Mouse (Mus musculus) lung, embryonic 16.5 days (tissue): ENCODE measurements around the gene Tubgcp3. TPM values are rescaled to one million over a fixed set of nuclear protein-coding genes. Genes with fewer than 3 reads are reported as not detected.
A peak's percentile ranks its signal among the peaks of the same experiment; 100 is the strongest.
"Not testable (repeated sequence)": the region's sequence is repeated elsewhere in the genome, so short reads cannot be mapped to it uniquely, and the experiment has no call there.

Experiments
- ATAC-seq: fragments of 200-750 bp; cut with Nextera tagmentation; 2 replicates; pipeline ENCODE4 v1.8.0; 2017; ENCODE audit warnings: low read depth, mild to moderate bottlenecking, moderate library complexity
- H3K27ac ChIP-seq: fragments of 300-500 bp; sonication (generic); 2 replicates; pipeline ENCODE4 v1.5.1; 2014; ENCODE audit warnings: mild to moderate bottlenecking, control low read depth, low read length
- H3K27me3 ChIP-seq: fragments of 300-500 bp; sonication (generic); 2 replicates; pipeline ENCODE4 v1.6.1; 2014; ENCODE audit warnings: low read depth, low read length, mixed read lengths; ENCODE audit not compliant: control insufficient read depth, insufficient read depth
- H3K36me3 ChIP-seq: fragments of 300-500 bp; sonication (generic); 2 replicates; pipeline ENCODE4 v1.6.1; 2014; ENCODE audit warnings: low read length; ENCODE audit not compliant: control insufficient read depth, insufficient read depth
- H3K4me1 ChIP-seq: fragments of 300-500 bp; sonication (generic); replicated peaks from 2 replicates; pipeline ENCODE4 v1.6.1; 2014; ENCODE audit warnings: low read length, mixed read lengths; ENCODE audit not compliant: control insufficient read depth, insufficient read depth
- H3K4me2 ChIP-seq: fragments of 300-500 bp; sonication (generic); 2 replicates; pipeline ENCODE4 v1.6.1; 2014; ENCODE audit warnings: low read depth, low read length, control low read depth
- H3K4me3 ChIP-seq: fragments of 300-500 bp; sonication (generic); 2 replicates; pipeline ENCODE4 v1.5.1; 2014; ENCODE audit warnings: mild to moderate bottlenecking, low read length, control low read depth
- H3K9ac ChIP-seq: fragments of 300-500 bp; sonication (generic); 2 replicates; pipeline ENCODE4 v1.6.1; 2014; ENCODE audit warnings: low read length, control low read depth
- H3K9me3 ChIP-seq: fragments of 300-500 bp; sonication (generic); 2 replicates; pipeline ENCODE4 v1.6.1; 2016; ENCODE audit warnings: low read length; ENCODE audit not compliant: control insufficient read depth
- WGBS: fragments of 180-500 bp; shearing (Covaris S2); extraction: QIAGEN DNeasy Blood & Tissue Kit; methylation state at CpG from one replicate; pipeline ENCODE4 v1.1.7; 2014; 5-methylcytosine and 5-hydroxymethylcytosine counted together
- polyA plus RNA-seq: library from polyadenylated mRNA; unstranded; fragments of >200 nt; fragmentation: Nextera tagmentation; extraction: Ambion mirVana; gene quantifications from 2 replicates; pipeline ENCODE4 v1.2.1, GENCODE M21; 2015

The Tubgcp3 gene
- polyA plus RNA-seq, 1 experiment from 2014 or later: 45.3 TPM

DNA sequence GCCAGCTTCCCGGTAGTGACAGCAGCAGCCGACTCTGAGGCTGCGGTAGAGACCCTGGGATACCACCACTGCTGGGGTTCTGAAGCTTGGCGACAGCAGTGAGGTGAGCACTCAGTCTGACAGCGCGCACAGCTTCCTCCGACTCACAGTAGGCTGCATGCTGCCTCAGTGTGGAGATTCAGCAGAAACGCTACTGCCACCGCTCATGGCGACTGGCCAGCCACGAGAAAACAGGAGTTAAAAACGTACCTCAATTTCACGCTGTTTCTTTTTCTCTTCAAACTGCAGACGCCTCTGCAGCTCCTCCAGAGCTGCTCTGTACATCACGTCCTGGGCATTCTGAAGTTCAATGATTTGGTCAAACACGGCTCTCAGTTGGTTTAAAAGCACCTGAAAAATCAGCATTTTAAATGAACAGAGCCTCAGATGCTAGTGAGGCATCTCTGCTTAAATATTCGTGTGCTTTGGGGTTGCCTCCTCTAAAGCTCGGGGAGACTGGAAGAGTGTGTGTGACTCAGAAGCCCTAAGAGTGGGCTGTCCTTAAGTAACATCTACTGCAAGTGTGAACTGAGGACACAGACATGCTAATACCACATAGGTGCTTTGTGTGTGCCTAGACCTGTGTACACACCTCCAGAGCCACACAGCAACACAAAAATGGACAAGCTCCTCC, 50.4 kb downstream of the Tubgcp3 start:
- no peak overlapping the region for H3K27ac ChIP-seq
- no peak overlapping the region for H3K4me2 ChIP-seq
- WGBS: 91% methylated on average over 18 of the region's 18 CpGs
- no peaks in the 10 kb centered on the region for H3K9me3 ChIP-seq
- H3K4me1 ChIP-seq: no peaks in the 10 kb centered on the region
- no peak overlapping the region for H3K4me3 ChIP-seq
- H3K9ac ChIP-seq: no peak overlapping the region
- H3K36me3 ChIP-seq: peaks cover 45% of the 10 kb centered on the region
- ATAC-seq: no peak
- no peaks in the 10 kb centered on the region for H3K27me3 ChIP-seq

DNA sequence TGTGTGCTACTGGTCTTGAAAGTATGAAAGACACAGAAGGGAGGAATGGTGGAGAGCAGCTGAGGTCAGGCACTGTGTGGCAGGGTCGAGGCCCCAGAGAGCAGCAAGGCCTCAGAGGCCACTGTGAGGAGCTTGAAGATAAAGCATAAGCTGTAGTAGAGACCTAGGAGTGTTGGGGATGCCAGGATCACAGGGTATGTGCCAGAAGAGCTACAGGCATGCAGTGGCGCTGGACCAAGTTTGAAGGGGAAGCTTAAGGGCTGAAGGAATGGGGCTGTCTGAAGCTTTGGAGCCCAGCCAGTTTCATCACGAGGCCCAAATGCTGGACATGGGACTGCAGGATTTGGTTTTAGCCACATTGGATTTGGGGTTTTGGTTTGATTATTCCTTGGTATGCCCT, 54.7 kb downstream of the Tubgcp3 start:
- H3K36me3 ChIP-seq: peaks cover 20% of the 10 kb centered on the region
- not testable (repeated sequence) for H3K4me1 ChIP-seq, H3K4me2 ChIP-seq, H3K4me3 ChIP-seq, ATAC-seq, H3K9ac ChIP-seq, H3K27ac ChIP-seq, H3K27me3 ChIP-seq, H3K9me3 ChIP-seq
- WGBS: 68% methylated on average over 3 of the region's 3 CpGs

DNA sequence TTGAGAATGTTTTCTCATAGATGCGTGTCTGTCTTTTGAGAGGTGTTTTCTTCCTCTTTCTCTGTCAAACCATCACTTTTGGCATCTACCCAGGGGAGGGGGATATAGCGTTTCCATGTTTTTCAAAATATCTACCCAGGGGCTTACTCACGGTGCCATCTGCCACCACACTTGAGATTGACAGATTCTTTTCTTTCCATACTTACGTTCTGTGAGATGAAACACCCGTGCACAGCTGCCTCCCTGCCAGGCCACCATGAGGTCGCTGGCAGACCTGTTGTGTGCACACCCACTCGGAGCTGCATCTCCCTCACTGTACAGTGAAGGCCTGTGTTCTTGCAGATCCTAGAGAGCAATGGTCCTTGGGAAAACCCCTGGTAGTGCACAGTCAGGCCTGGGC, 58.8 kb downstream of the Tubgcp3 start:
- no peak overlapping the region for H3K9ac ChIP-seq
- ATAC-seq: no peak
- 76% methylated on average over 7 of the region's 7 CpGs for WGBS
- no peaks in the 10 kb centered on the region for H3K27me3 ChIP-seq
- no peaks in the 10 kb centered on the region for H3K9me3 ChIP-seq
- no peak overlapping the region for H3K4me2 ChIP-seq
- peaks cover 4% of the 10 kb centered on the region for H3K36me3 ChIP-seq
- no peak overlapping the region for H3K4me3 ChIP-seq
- peaks cover 5% of the 10 kb centered on the region; the same call in 1 of the 2 replicates for H3K4me1 ChIP-seq
- H3K27ac ChIP-seq: no peak overlapping the region

DNA sequence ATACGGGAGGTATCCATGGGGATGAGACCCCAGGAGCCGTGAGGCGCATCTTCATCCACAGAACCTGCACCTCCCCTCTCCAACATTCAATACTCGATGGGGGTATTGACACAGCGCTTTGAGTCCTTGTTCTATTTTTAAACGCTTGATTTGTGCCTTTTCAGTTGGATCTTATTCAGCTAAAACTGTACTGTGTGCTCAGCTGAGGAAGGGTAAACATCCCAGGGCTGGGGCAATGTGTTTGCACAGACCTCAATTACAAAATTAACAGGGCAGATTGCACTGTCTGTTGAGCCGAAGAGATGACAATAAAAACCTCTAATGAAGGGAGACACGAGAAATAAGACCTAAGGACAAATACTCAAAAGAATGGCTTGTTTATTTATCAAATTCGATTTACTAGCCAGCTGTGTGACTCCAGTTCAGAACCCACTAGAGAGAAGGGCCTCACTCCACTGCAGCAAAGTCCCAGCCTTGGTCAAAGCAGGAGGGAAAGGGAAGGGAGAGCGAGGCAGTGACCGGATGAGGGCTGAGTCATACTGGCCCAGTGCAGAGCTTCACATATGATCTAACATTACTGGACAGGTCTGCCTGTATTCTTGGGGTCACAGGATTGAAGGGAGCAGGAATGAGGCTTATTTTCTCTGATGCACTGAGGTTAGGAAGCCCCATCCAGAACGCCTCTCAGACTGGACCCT, 62.1 kb downstream of the Tubgcp3 start:
- peak; percentile 41; the same call in 1 of the 2 replicates for ATAC-seq
- Histone ChIP-seq H3K27ac (peak overlapping the region; percentile 29), H3K4me3 (no peak overlapping the region)

DNA sequence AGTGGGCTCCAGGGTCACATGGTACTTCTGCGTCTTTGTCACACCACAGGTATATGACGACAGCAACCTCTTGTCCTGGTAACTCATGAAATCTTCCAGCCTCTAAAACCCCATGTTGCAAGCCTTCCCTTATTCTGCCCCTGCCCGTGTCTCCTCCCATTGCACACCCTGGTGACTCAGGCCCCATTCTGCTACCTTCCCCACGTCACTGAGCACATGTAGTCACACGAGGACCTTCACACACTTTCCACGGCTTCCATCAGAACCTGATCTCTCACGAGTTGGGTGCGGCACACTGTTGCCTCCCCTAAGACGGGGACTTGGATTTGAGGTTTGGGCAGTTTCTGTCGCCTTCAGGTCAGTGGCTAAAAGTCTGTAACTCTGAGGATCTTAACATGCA, 63.2 kb downstream of the Tubgcp3 start:
- H3K4me3 ChIP-seq: no peak overlapping the region
- H3K9me3 ChIP-seq: no peaks in the 10 kb centered on the region
- no peak for ATAC-seq
- H3K9ac ChIP-seq: no peak overlapping the region
- H3K27me3 ChIP-seq: no peaks in the 10 kb centered on the region
- WGBS: 65% methylated on average over 10 of the region's 10 CpGs
- no peak overlapping the region for H3K4me2 ChIP-seq
- no peaks in the 10 kb centered on the region for H3K36me3 ChIP-seq
- H3K27ac ChIP-seq: no peak overlapping the region
- peaks cover 5% of the 10 kb centered on the region; the same call in 1 of the 2 replicates for H3K4me1 ChIP-seq

More for the DNA sequence above, 62.1 kb downstream of the Tubgcp3 start:
- WGBS: 48% methylated on average over 12 of the region's 12 CpGs
- H3K4me2 ChIP-seq: no peak overlapping the region
- no peaks in the 10 kb centered on the region for H3K27me3 ChIP-seq
- H3K36me3 ChIP-seq: no peaks in the 10 kb centered on the region
- no peak overlapping the region for H3K9ac ChIP-seq
- H3K9me3 ChIP-seq: no peaks in the 10 kb centered on the region
- H3K4me1 ChIP-seq: peaks cover 5% of the 10 kb centered on the region; the same call in 1 of the 2 replicates

DNA sequence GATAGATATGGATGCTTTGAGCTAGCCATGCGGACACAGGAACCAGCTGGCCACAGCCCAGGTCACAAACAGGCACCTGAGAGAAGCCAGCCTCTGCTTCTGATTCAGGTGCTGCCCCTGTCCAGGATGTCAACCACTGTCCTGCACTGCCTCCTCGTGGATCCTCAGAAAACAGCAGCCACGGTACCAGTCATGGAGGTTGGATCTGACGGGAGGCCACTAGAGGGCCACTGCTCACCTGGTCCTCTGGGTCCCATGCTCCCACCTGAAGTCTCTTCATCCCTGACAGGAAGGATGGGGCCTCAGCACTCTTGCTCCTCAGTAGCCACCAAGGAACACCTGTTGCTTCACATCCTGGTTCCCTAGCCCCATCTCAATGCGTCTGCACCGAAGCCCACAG, 64.8 kb downstream of the Tubgcp3 start:
- no peaks in the 10 kb centered on the region for H3K9me3 ChIP-seq
- H3K4me3 ChIP-seq: no peak overlapping the region
- H3K27me3 ChIP-seq: no peaks in the 10 kb centered on the region
- no peaks in the 10 kb centered on the region for H3K36me3 ChIP-seq
- H3K9ac ChIP-seq: no peak overlapping the region
- H3K4me2 ChIP-seq: no peak overlapping the region
- ATAC-seq: peak; percentile 46; the same call in 1 of the 2 replicates
- no peak overlapping the region for H3K27ac ChIP-seq
- peaks cover 5% of the 10 kb centered on the region; the same call in 1 of the 2 replicates for H3K4me1 ChIP-seq
- WGBS: 19% methylated on average over 6 of the region's 6 CpGs

DNA sequence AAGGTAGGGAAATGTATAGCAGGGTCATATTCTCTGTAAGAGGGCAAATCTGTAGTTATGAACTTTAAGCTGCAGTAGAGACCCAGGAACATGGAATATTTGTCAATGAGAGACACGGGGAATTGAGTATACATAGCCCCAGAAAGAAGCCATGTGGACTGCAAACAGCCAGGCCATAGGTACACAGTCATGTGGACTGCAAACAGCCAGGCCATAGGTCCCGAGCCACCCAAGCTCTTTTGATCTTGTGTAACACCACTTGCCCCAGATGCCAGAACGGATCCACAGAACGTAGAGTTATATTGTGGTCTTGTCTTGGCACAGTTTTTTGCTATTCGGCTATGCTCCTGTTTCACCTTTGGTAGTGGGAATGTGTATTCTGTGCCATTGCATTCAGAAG, 88.3 kb downstream of the Tubgcp3 start:
- no peak overlapping the region for H3K27ac ChIP-seq
- no peaks in the 10 kb centered on the region for H3K36me3 ChIP-seq
- no peak overlapping the region for H3K4me3 ChIP-seq
- no peaks in the 10 kb centered on the region for H3K4me1 ChIP-seq
- H3K27me3 ChIP-seq: no peaks in the 10 kb centered on the region
- ATAC-seq: no peak
- no peak overlapping the region for H3K9ac ChIP-seq
- no peaks in the 10 kb centered on the region for H3K9me3 ChIP-seq
- 76% methylated on average over 5 of the region's 5 CpGs for WGBS
- H3K4me2 ChIP-seq: no peak overlapping the region

DNA sequence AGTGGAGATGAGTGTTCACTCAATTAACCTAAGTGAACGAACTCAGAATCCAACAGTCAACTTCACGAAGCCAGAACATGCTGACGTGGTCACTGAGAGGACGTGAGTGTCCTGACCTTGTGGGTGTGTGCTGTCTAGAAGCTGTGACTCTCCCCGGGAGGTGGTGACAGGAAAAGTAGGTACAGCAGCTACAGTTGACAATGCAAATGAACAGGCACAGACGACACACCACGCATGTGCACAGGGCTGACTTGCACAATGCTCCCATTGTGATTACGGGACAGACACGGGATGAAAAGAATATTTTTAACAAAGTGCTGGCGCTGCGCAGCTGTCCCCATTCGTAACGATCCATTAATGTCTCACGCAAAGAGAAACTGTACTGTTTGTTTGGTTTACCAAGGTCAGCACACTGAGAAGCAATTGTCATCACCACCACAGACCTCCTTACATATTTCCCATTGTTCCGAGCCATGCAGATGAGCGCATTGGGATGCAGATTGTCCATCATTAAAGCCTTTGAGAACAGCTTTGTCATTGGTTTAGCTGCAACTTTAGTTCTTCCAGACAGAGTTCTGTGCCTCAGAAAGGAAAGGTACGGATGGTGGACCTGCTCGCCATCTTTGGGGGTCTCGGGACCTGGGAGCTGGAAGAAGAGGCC, 92.6 kb downstream of the Tubgcp3 start:
- not testable (repeated sequence) for H3K4me3 ChIP-seq, H3K27me3 ChIP-seq, H3K9me3 ChIP-seq, H3K4me2 ChIP-seq, H3K9ac ChIP-seq, H3K4me1 ChIP-seq, ATAC-seq, H3K36me3 ChIP-seq, H3K27ac ChIP-seq
- 74% methylated on average over 19 of the region's 19 CpGs for WGBS

DNA sequence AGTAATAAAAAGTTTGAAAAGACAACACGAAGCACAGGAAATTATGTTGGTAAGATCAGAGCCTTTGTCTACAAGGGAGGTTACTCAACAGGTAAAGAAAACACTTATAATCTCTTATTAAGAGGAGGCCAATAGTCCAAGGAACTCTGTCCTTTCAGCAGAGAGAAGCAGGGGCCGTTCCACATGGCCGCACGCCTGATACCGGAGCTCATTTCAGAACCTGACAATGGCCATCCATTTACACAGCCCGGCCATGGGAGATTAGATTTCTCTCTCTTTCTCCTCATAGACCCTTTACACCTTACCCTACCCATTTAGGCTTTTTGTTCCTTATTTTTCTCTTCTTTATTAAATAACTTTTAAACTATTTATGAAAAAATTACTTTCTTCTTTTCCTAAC, 95.3 kb downstream of the Tubgcp3 start:
- H3K27me3 ChIP-seq: no peaks in the 10 kb centered on the region
- no peaks in the 10 kb centered on the region for H3K4me1 ChIP-seq
- no peak overlapping the region for H3K4me2 ChIP-seq
- H3K4me3 ChIP-seq: no peak overlapping the region
- no peak for ATAC-seq
- H3K9me3 ChIP-seq: no peaks in the 10 kb centered on the region
- no peak overlapping the region for H3K27ac ChIP-seq
- 66% methylated on average over 6 of the region's 6 CpGs for WGBS
- H3K9ac ChIP-seq: no peak overlapping the region
- no peaks in the 10 kb centered on the region for H3K36me3 ChIP-seq
